Mouse (Mus musculus) liver, postnatal 0 days (tissue): Measurements from ENCODE around the gene Dennd2a. TPM values are rescaled to one million over a fixed set of nuclear protein-coding genes. Genes with fewer than 3 reads are reported as not detected.

ENCODE experiments used
- ATAC-seq: fragments of 200-750 bp; cut with Nextera tagmentation; 2 replicates; pipeline ENCODE4 v1.8.0; 2017; ENCODE audit warnings: mild to moderate bottlenecking, moderate library complexity
- DNase-seq: peaks from one replicate; pipeline ENCODE4 v3.0.0-alpha.2; 2016
- H3K27ac ChIP-seq: fragments of 300-500 bp; sonication (generic); 2 replicates; pipeline ENCODE4 v1.5.1; 2014; ENCODE audit warnings: antibody characterized with exemption, moderate library complexity, mild to moderate bottlenecking, low read depth
- H3K27me3 ChIP-seq: fragments of 300-500 bp; sonication (generic); 2 replicates; pipeline ENCODE4 v1.6.1; 2014; ENCODE audit warnings: low read length, control low read depth, mixed read lengths; ENCODE audit not compliant: insufficient read depth
- H3K36me3 ChIP-seq: fragments of 300-500 bp; sonication (generic); replicated peaks from 2 replicates; pipeline ENCODE4 v1.6.1; 2014; ENCODE audit warnings: mild to moderate bottlenecking, control low read depth, low read length, moderate library complexity, mixed read lengths; ENCODE audit not compliant: insufficient read depth
- H3K4me1 ChIP-seq: fragments of 300-500 bp; sonication (generic); 2 replicates; pipeline ENCODE4 v1.6.1; 2014; ENCODE audit warnings: antibody characterized with exemption, mild to moderate bottlenecking, control low read depth; ENCODE audit not compliant: insufficient read depth
- H3K4me2 ChIP-seq: fragments of 300-500 bp; sonication (generic); 2 replicates; pipeline ENCODE4 v1.6.1; 2014; ENCODE audit warnings: low read depth, mild to moderate bottlenecking, low read length, moderate library complexity, mixed read lengths
- H3K4me3 ChIP-seq: fragments of 300-500 bp; sonication (generic); 2 replicates; pipeline ENCODE4 v1.5.1; 2014; ENCODE audit warnings: low read depth, low read length
- H3K9ac ChIP-seq: fragments of 300-500 bp; sonication (generic); replicated peaks from 2 replicates; pipeline ENCODE4 v1.6.1; 2014; ENCODE audit warnings: mild to moderate bottlenecking, moderate library complexity
- H3K9me3 ChIP-seq: fragments of 300-500 bp; sonication (generic); 2 replicates; pipeline ENCODE4 v1.6.1; 2016; ENCODE audit warnings: mild to moderate bottlenecking, control low read depth, low read length, mixed read lengths
- CTCF ChIP-seq: sonication (generic); IDR thresholded peaks from 2 replicates; pipeline ENCODE4 v1.5.1; 2016; ENCODE audit warnings: antibody characterized with exemption, low read depth
- EP300 ChIP-seq: IDR thresholded peaks from 2 replicates; pipeline ENCODE4 v1.6.1; 2016; ENCODE audit warnings: antibody characterized with exemption, low read depth, mild to moderate bottlenecking
- WGBS: fragments of 180-500 bp; shearing (Covaris S2); extraction: QIAGEN DNeasy Blood & Tissue Kit; methylation state at CpG from one replicate; pipeline ENCODE4 v1.1.7; 2014; ENCODE audit not compliant: insufficient replicate concordance; 5-methylcytosine and 5-hydroxymethylcytosine counted together
- polyA plus RNA-seq: library from polyadenylated mRNA; unstranded; fragments of >200 nt; fragmentation: Nextera tagmentation; extraction: Ambion mirVana; gene quantifications from 2 replicates; pipeline ENCODE4 v1.2.1, GENCODE M21; 2015

Dennd2a gene
- polyA plus RNA-seq, 1 experiment from 2014 or later: 1.6 TPM

- H3K4me3 ChIP-seq: no peak overlapping the region
- no peak overlapping the region for H3K9ac ChIP-seq
- ATAC-seq: no peak
- no peak overlapping the region for H3K27ac ChIP-seq
- no peak overlapping the region for H3K4me2 ChIP-seq
- TF ChIP-seq EP300 (no peak), CTCF (no peak)
- 54% methylated on average over 1 of the region's 1 CpGs for WGBS
- H3K4me1 ChIP-seq: no peaks in the 10 kb centered on the region
- no peaks in the 10 kb centered on the region for H3K9me3 ChIP-seq
- no peak for DNase-seq
- no peaks in the 10 kb centered on the region for H3K36me3 ChIP-seq
- no peaks in the 10 kb centered on the region for H3K27me3 ChIP-seq
Observed at GRCm38 (mm10) chr6:39476617-39477016, 81.0 kb downstream of the Dennd2a start.

DNA sequence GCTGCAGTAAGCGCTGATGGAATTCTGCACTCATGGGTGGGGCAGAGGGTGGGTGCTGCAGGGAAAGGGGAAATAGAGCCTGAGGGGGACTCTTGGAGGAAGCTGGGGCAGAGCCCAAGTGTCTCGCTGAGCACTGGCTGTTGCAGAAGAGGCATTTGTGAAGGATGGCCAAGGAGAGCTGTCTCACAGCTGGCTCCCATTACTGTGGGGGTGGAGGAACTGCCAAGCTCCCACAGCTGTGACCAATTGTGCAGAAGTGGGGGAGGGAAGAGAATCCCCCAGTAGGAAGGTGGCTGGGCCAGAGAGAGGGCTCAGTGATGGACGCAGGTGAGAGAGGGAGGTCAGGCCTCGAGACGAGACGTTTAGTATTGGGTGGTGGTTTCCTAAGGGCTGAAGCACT lies 83.2 kb downstream of the Dennd2a start:
- Histone ChIP-seq H3K27me3 (no peaks in the 10 kb centered on the region), H3K4me1 (no peaks in the 10 kb centered on the region), H3K9ac (no peak overlapping the region), H3K36me3 (no peaks in the 10 kb centered on the region), H3K27ac (no peak overlapping the region), H3K9me3 (no peaks in the 10 kb centered on the region), H3K4me3 (no peak overlapping the region), H3K4me2 (no peak overlapping the region)
- 68% methylated on average over 6 of the region's 6 CpGs for WGBS
- TF ChIP-seq CTCF: no peak
- TF ChIP-seq EP300: no peak
- ATAC-seq (no peak), DNase-seq (no peak)

GRCm38 (mm10) chr6:39472837-39473236 lies 84.8 kb downstream of the Dennd2a start:
- no peak for DNase-seq

GRCm38 (mm10) chr6:39472271-39472670 lies 85.4 kb downstream of the Dennd2a start:
- DNase-seq (no peak), ATAC-seq (no peak)
- no peaks in the 10 kb centered on the region for H3K9me3 ChIP-seq

More at GRCm38 (mm10) chr6:39472837-39473236, 84.8 kb downstream of the Dennd2a start:
- Histone ChIP-seq H3K9ac (no peak overlapping the region), H3K27me3 (no peaks in the 10 kb centered on the region), H3K4me3 (no peak overlapping the region), H3K36me3 (no peaks in the 10 kb centered on the region), H3K4me2 (no peak overlapping the region), H3K9me3 (no peaks in the 10 kb centered on the region), H3K4me1 (no peaks in the 10 kb centered on the region), H3K27ac (no peak overlapping the region)
- WGBS: 72% methylated on average over 5 of the region's 5 CpGs
- no peak for TF ChIP-seq CTCF
- TF ChIP-seq EP300: no peak
- no peak for ATAC-seq

DNA sequence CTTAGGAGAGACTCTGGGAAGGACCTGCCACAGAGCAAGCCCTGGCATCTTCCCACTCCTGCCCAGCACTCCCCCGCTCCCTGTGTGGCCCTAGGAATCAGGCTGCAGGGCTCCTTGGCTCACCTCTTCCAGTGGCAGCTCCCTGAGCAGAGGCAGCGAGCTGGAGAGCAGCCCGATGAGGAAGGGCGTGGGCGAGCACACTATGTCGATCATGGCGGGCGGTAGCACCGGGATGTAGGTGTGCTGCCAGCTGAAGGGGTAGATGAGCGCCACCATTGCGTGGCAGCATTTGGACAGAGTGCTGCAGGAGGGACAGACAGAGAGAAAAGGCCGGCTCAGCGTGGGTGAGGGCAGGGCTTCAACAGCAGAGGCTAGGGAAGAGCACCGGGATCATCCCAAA lies 87.6 kb downstream of the Dennd2a start:
- no peaks in the 10 kb centered on the region for H3K36me3 ChIP-seq
- ATAC-seq: no peak
- H3K9ac ChIP-seq: no peak overlapping the region
- no peaks in the 10 kb centered on the region for H3K4me1 ChIP-seq
- H3K27me3 ChIP-seq: no peaks in the 10 kb centered on the region
- H3K4me3 ChIP-seq: no peak overlapping the region
- TF ChIP-seq EP300 (no peak), CTCF (no peak)
- no peaks in the 10 kb centered on the region for H3K9me3 ChIP-seq
- 92% methylated on average over 14 of the region's 14 CpGs for WGBS
- no peak overlapping the region for H3K27ac ChIP-seq
- no peak for DNase-seq
- no peak overlapping the region for H3K4me2 ChIP-seq

More at GRCm38 (mm10) chr6:39472271-39472670, 85.4 kb downstream of the Dennd2a start:
- WGBS: 76% methylated on average over 4 of the region's 4 CpGs
- no peaks in the 10 kb centered on the region for H3K36me3 ChIP-seq
- TF ChIP-seq EP300: no peak
- H3K27me3 ChIP-seq: no peaks in the 10 kb centered on the region
- H3K4me1 ChIP-seq: no peaks in the 10 kb centered on the region
- no peak overlapping the region for H3K4me3 ChIP-seq
- H3K27ac ChIP-seq: no peak overlapping the region
- no peak overlapping the region for H3K9ac ChIP-seq
- H3K4me2 ChIP-seq: no peak overlapping the region

GRCm38 (mm10) chr6:39469427-39469826 lies 88.2 kb downstream of the Dennd2a start:
- H3K36me3 ChIP-seq: no peaks in the 10 kb centered on the region
- 67% methylated on average over 5 of the region's 5 CpGs for WGBS
- no peak overlapping the region for H3K9ac ChIP-seq
- H3K4me3 ChIP-seq: no peak overlapping the region
- no peak overlapping the region for H3K27ac ChIP-seq
- TF ChIP-seq EP300 (no peak), CTCF (no peak)
- H3K27me3 ChIP-seq: no peaks in the 10 kb centered on the region
- DNase-seq (no peak), ATAC-seq (no peak)
- H3K4me1 ChIP-seq: no peaks in the 10 kb centered on the region
- H3K9me3 ChIP-seq: no peaks in the 10 kb centered on the region
- H3K4me2 ChIP-seq: no peak overlapping the region
